Comparison of ENCODE assay signal across 8 mouse cellular contexts in genomic region chr12:54874711-54875110, GRCm38 (mm10). TPM values are rescaled to one million over a fixed set of nuclear protein-coding genes. Genes with fewer than 3 reads are reported as not detected.
DNase-seq lines count a peak whose midpoint lies in the region; ATAC-seq and TF ChIP-seq lines count a peak whose summit lies in the region.
"Had no signal": no experiment of that assay in that cellular context is flagged by ENCODE, and none has a peak within 500 bp of the region (broad histone marks: within the 10 kb centered on the region; RNA-seq: fewer than 3 reads in every experiment).

No protein-coding gene starts in this region.

- no peaks in the 10 kb centered on the region for H3K9me3 ChIP-seq in heart, embryonic 16.5 days (replicated peaks; ENCODE audit: control insufficient read depth, low read length)
- no peaks in the 10 kb centered on the region for H3K9me3 ChIP-seq in lung, postnatal 0 days (ENCODE audit: low read length)

- 0 out of 2 replicates have a peak overlapping the region, but pooled peaks have one; percentile 45 for H3K9ac ChIP-seq in heart, embryonic 16.5 days (ENCODE audit: low read length)
- H3K9ac ChIP-seq in lung, postnatal 0 days (replicated peaks; ENCODE audit: low read depth) = no peak overlapping the region

- H3K4me3 ChIP-seq in heart, embryonic 16.5 days (ENCODE audit: low read length) = no peak overlapping the region
- H3K4me3 ChIP-seq in lung, postnatal 0 days (ENCODE audit: low read depth, low read length) = no peak overlapping the region

- DNase-seq in Patski (ENCODE audit: low read depth, low spot score) = no peak
- peak; percentile 82 for DNase-seq in fibroblast of lung, adult 2 months (ENCODE audit: low read depth)
- peak; percentile 88 for DNase-seq in lung, postnatal 0 days (ENCODE audit: low spot score)
- no peak for DNase-seq in spleen, postnatal 4 days (ENCODE audit: low spot score in 2 of 2)
- DNase-seq in left cerebral cortex, adult 11 months (ENCODE audit: low spot score) = no peak

- in situ Hi-C loops in Patski (cut with MboI; ENCODE audit: low pct_unique_long_range_greater_than_20kb) = loop anchor here (5.0 kb wide), 1 partner anchor 42 kb away; no protein-coding TSS in a partner anchor

- no peak for TF ChIP-seq CTCF in Patski (IDR thresholded peaks at IDR 0.05)
- TF ChIP-seq CTCF in lung, postnatal 0 days (IDR thresholded peaks at IDR 0.05) = no peak

- H3K27me3 ChIP-seq in Patski = no peaks in the 10 kb centered on the region
- H3K27me3 ChIP-seq in heart, embryonic 16.5 days (ENCODE audit: control insufficient read depth, insufficient read depth, low read length) = no peaks in the 10 kb centered on the region
- H3K27me3 ChIP-seq in lung, postnatal 0 days (replicated peaks; ENCODE audit: insufficient read depth, low read length) = no peaks in the 10 kb centered on the region

- peak overlapping the region; percentile 91 for H3K27ac ChIP-seq in heart, embryonic 16.5 days (ENCODE audit: low read length)
- H3K27ac ChIP-seq in lung, postnatal 0 days (ENCODE audit: low read length) = no peak overlapping the region

- 37% methylated on average over 6 of the region's 6 CpGs for WGBS in heart, embryonic 16.5 days
- 42% methylated on average over 6 of the region's 6 CpGs for WGBS in lung, postnatal 0 days

- peak; percentile 74 for ATAC-seq in Patski
- peak; percentile 92 for ATAC-seq in heart, embryonic 16.5 days (replicated peaks; ENCODE audit: extremely low read depth, insufficient read depth, low FRiP score)
- ATAC-seq in lung, postnatal 0 days = peak; percentile 96
- no peak for ATAC-seq in megakaryocyte-erythroid progenitor cell, adult 5-6 weeks (replicated peaks; ENCODE audit: low FRiP score, low TSS enrichment, poor library complexity, severe bottlenecking)
- ATAC-seq: midbrain, embryonic 16.5 days had no signal

- peaks cover 3% of the 10 kb centered on the region; the same call in 1 of the 2 replicates for H3K4me1 ChIP-seq in heart, embryonic 16.5 days (ENCODE audit: control insufficient read depth, insufficient read depth, low read length)
- H3K4me1 ChIP-seq in lung, postnatal 0 days (ENCODE audit: insufficient read depth, low read depth, low read length) = no peaks in the 10 kb centered on the region

- no peak for TF ChIP-seq EP300 in lung, postnatal 0 days (IDR thresholded peaks at IDR 0.05)

- POLR2A ChIA-PET in Patski (lab: Charles Lee) = interaction anchor here (1.2 kb wide), 1 partner anchor 10 kb away, joined by 3 read pairs; no protein-coding TSS in a partner anchor

- CTCF ChIA-PET in Patski (lab: Charles Lee) = interaction anchor here (0.9 kb wide), 2 partner anchors 10 to 40 kb away, joined by 3 read pairs; no protein-coding TSS in a partner anchor

- no peak overlapping the region for H3K4me2 ChIP-seq in heart, embryonic 16.5 days (ENCODE audit: low read depth, low read length)
- H3K4me2 ChIP-seq in lung, postnatal 0 days (replicated peaks; ENCODE audit: low read depth, low read length) = no peak overlapping the region

- H3K36me3 ChIP-seq in heart, embryonic 16.5 days (ENCODE audit: control insufficient read depth, insufficient read depth) = no peaks in the 10 kb centered on the region
- H3K36me3 ChIP-seq in lung, postnatal 0 days (ENCODE audit: insufficient read depth, low read length) = no peaks in the 10 kb centered on the region

RNA-seq across cellular contexts. Expression of gene Cfl2, which starts 12.0 kb away (rescaled TPM):
- 223 TPM for polyA plus RNA-seq in Patski (2021)
- polyA plus RNA-seq in heart, embryonic 16.5 days (2015; fragmentation: Nextera tagmentation; extraction: Ambion mirVana) = 448 and 521 TPM in 2 replicates
- 122 and 129 TPM in 2 replicates for polyA plus RNA-seq in lung, postnatal 0 days (2015; fragmentation: Nextera tagmentation; extraction: Ambion mirVana)
- total RNA-seq in megakaryocyte-erythroid progenitor cell, adult 5-6 weeks (2014; fragmentation: Nextera tagmentation) = 29.8 and 41.6 TPM in 2 replicates
- total RNA-seq in megakaryocyte-erythroid progenitor cell, adult 5-6 weeks (2017) = 22.7 and 31.5 TPM in 2 replicates

Comparison
In these comparisons a context has a peak if more than half of its experiments do, and no peak if none do; other contexts are left out.
1. DNase-seq: peak in fibroblast of lung, adult 2 months (single experiment) and lung, postnatal 0 days (single experiment); none in Patski (single experiment), spleen, postnatal 4 days (0 of 2) and left cerebral cortex, adult 11 months (single experiment).